Mouse (Mus musculus) megakaryocyte, embryonic 14.5 days (primary cell): Measurements from ENCODE around the gene Zbtb3. TPM values are rescaled to one million over a fixed set of nuclear protein-coding genes. Genes with fewer than 3 reads are reported as not detected.
"Not testable (repeated sequence)": the region's sequence is repeated elsewhere in the genome, so short reads cannot be mapped to it uniquely, and the experiment has no call there.

Experiments
- H3K27me3 ChIP-seq: replicated peaks from 2 replicates; pipeline ENCODE3; 2012; ENCODE audit warnings: inconsistent platforms
- H3K36me3 ChIP-seq: replicated peaks from 2 replicates; pipeline ENCODE3; 2012; ENCODE audit warnings: low read length, inconsistent platforms, mixed read lengths
- H3K4me1 ChIP-seq: 2 replicates; pipeline ENCODE4 v1.6.1; 2012; ENCODE audit warnings: inconsistent platforms
- H3K4me3 ChIP-seq: replicated peaks from 2 replicates; pipeline ENCODE3; 2012; ENCODE audit warnings: moderate library complexity, mild to moderate bottlenecking, inconsistent platforms
- H3K9me3 ChIP-seq: 2 replicates; pipeline ENCODE4 v1.6.1; 2012; ENCODE audit warnings: inconsistent platforms
- FLI1 ChIP-seq: IDR thresholded peaks from 2 replicates; pipeline ENCODE4 v1.6.1; 2012; ENCODE audit warnings: low read length, inconsistent platforms, mixed read lengths
- GATA1 ChIP-seq: IDR thresholded peaks from 3 replicates; pipeline ENCODE4 v1.6.1; 2012; ENCODE audit warnings: mixed read lengths, low read length, inconsistent platforms, borderline replicate concordance
- polyA plus RNA-seq: library from polyadenylated mRNA; stranded (reverse); fragments of >175 nt; gene quantifications from 2 replicates; pipeline ENCODE4 v1.2.3, GENCODE M21; 2012; ENCODE audit warnings: low replicate concordance; ENCODE audit not compliant: insufficient read depth

The Zbtb3 gene
- polyA plus RNA-seq, 1 experiment, result 1.3 TPM

DNA sequence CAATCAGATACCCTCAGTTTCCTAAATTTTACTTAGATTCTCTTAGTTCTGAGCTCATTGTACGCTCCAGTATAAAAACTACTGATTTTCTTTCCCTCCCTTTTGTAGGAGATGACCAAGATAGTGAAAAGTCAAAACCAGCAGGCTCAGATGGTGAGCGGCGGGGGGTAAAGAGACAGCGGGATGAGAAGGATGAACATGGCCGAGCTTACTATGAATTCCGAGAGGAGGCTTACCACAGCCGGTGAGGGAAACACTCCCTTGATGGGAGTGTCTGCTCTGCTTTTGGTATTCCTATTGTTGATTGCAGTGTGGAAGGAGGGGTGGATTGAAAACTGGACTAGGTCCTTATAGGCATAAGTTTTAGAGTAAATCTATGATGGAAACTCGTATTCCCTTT, 20.3 kb downstream of the Zbtb3 start:
- no peak for TF ChIP-seq FLI1
- TF ChIP-seq GATA1, result no peak
- peaks cover 57% of the 10 kb centered on the region for H3K36me3 ChIP-seq
- H3K4me3 ChIP-seq, result peak overlapping the region; percentile 65
- H3K9me3 ChIP-seq, result no peaks in the 10 kb centered on the region
- H3K4me1 ChIP-seq, result peaks cover 24% of the 10 kb centered on the region
- H3K27me3 ChIP-seq, result no peaks in the 10 kb centered on the region

DNA sequence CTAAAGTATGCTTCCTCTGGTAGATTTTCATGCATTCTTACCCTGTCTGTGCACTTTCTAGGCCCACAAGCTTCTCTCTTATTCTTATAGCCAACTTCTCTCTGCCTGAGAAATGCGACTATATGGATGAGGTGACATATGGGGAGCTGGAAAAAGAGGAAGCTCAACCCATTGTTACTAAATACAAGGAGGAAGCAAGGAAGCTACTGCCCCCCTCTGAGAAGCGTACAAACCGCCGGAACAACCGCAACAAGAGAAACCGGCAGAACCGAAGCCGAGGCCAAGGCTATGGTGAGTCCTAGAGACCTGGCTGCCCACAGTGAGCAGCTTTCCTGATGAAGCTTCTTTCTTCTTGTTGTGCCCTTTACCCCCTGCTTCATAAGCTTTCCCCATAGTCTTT, 27.3 kb downstream of the Zbtb3 start, which contains the start of gene AC129217.1:
Gene AC129217.1 (plus strand): TSS at position 114 of the 400 bp plus-strand sequence.
- Histone ChIP-seq H3K27me3 (no peaks in the 10 kb centered on the region), H3K4me1 (peaks cover 20% of the 10 kb centered on the region), H3K9me3 (no peaks in the 10 kb centered on the region), H3K36me3 (peaks cover 99% of the 10 kb centered on the region), H3K4me3 (no peak within 1 kb of the TSS)
- TF ChIP-seq FLI1 (no peak), GATA1 (no peak)

DNA sequence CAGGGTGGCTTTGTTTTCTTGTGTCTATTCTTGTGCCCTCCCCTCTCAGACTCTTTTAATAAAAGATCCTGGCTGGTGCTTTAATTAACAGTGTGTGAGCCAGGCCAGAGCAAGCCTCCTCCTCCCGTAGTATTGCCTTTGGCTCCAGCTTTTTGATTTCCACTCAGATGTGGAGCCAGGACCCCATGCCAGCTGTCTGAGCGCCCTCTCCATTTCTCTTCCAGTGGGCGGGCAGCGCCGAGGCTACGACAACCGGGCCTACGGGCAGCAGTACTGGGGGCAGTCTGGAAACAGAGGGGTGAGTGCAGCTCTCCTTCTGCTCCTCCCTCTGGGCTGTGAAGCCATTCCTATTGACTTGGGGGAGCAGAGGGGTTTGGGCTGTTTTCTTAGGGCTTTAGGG, 28.3 kb downstream of the Zbtb3 start:
- TF ChIP-seq GATA1 (no peak), FLI1 (no peak)

DNA sequence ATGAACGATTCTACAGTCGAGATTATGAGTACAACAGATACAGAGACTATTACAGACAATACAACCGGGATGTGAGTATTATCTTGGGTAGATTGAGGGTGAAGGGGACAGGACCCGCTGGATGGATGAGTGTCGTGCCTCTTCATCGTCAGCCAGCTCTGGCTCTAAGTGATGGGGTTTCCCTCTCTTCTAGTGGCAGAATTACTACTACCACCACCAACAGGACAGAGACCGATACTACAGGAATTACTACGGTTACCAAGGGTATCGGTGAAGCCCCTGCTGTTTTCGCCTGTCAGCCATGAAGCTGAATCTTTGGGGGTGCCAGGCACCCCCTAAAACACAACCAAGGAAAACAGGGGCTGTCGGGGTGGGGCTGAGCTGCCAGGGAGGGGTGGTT, 28.9 kb downstream of the Zbtb3 start:
- Histone ChIP-seq H3K27me3 (no peaks in the 10 kb centered on the region), H3K4me3 (no peak overlapping the region), H3K9me3 (no peaks in the 10 kb centered on the region), H3K4me1 (peaks cover 20% of the 10 kb centered on the region), H3K36me3 (peaks cover 99% of the 10 kb centered on the region)
- TF ChIP-seq FLI1, result no peak
- no peak for TF ChIP-seq GATA1

More for the DNA sequence above, 28.3 kb downstream of the Zbtb3 start:
- Histone ChIP-seq H3K4me3 (no peak overlapping the region), H3K4me1 (peaks cover 20% of the 10 kb centered on the region), H3K9me3 (no peaks in the 10 kb centered on the region), H3K36me3 (peaks cover 99% of the 10 kb centered on the region), H3K27me3 (no peaks in the 10 kb centered on the region)

DNA sequence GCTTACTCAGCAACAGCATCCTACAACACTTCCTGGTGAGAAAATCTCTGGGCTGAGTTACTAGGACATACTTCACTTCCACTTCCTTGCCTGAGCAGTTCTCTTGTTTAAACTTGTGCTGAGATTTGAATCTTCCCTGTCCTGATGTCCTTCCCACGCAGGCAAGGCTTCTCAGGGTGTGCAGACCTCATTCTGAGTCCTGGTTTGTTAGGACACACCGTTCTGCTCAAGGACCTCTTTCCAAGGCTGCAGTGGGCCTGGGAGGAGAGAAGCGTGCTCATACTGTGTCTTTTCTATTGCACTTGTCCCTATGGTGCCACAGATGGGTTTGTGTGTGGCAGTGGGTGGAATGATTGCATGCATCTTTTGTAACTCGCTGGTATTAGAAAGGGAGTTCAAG, 30.6 kb downstream of the Zbtb3 start:
- peak overlapping the region; percentile 28 for H3K4me3 ChIP-seq
- no peak for TF ChIP-seq GATA1
- TF ChIP-seq FLI1, result no peak
- no peaks in the 10 kb centered on the region for H3K27me3 ChIP-seq
- H3K36me3 ChIP-seq, result peaks cover 83% of the 10 kb centered on the region
- no peaks in the 10 kb centered on the region for H3K9me3 ChIP-seq
- peaks cover 28% of the 10 kb centered on the region for H3K4me1 ChIP-seq

DNA sequence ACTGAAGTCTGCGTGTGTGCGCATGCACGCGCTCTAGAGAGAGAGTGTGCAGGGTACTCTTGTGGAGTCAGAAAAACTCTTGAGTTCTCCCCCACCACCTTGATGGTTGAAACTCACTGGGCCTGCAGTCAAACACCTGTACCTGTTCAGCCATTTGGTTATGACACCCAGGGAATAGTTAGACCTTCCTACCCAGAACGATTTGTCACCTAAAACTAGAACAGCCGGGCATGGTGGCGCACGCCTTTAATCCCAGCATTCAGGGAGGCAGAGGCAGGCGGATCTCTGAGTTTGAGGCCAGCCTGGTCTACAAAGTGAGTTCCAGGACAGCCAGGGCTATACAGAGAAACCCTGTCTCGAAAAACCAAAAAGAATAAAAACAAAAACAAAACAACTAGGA, 34.0 kb downstream of the Zbtb3 start:
- not testable (repeated sequence) for H3K4me3 ChIP-seq, H3K27me3 ChIP-seq, H3K9me3 ChIP-seq
- peaks cover 48% of the 10 kb centered on the region for H3K4me1 ChIP-seq
- H3K36me3 ChIP-seq, result peaks cover 61% of the 10 kb centered on the region

DNA sequence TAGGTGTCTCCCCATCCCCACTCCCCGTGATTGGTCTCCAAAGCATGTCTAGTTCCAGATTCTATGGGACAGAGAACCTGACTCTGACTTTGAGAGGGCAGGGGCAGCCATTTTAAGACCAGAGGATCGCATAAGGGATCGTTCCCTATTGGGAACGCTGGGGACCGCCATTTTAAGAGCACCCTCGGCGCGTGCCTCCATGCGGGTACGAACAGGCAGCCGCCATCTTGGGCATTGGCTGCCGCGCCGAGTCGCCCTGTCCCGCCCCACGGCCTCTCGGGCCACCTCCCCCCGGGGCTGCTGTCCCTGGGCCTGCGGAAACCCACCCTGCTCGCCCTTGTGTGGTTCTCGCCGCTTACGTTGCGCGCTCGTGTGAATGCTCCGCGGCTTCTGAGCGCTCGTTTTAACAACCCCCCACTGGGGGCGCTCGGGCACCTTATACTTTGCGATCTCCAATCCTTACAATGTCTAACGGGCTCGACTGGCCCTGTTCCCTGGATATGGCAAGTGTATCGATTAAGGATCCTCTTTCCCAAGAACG, 35.0 kb downstream of the Zbtb3 start, which contains the start of gene Bscl2:
Gene Bscl2 (plus strand): TSS at position 217 of the 541 bp plus-strand sequence.
- no peak for TF ChIP-seq GATA1
- no peak for TF ChIP-seq FLI1
- H3K4me3 ChIP-seq, result peak within 1 kb of the TSS; percentile 93
- H3K9me3 ChIP-seq, result no peaks in the 10 kb centered on the region
- H3K36me3 ChIP-seq, result peaks cover 60% of the 10 kb centered on the region
- no peaks in the 10 kb centered on the region for H3K27me3 ChIP-seq
- peaks cover 58% of the 10 kb centered on the region for H3K4me1 ChIP-seq

DNA sequence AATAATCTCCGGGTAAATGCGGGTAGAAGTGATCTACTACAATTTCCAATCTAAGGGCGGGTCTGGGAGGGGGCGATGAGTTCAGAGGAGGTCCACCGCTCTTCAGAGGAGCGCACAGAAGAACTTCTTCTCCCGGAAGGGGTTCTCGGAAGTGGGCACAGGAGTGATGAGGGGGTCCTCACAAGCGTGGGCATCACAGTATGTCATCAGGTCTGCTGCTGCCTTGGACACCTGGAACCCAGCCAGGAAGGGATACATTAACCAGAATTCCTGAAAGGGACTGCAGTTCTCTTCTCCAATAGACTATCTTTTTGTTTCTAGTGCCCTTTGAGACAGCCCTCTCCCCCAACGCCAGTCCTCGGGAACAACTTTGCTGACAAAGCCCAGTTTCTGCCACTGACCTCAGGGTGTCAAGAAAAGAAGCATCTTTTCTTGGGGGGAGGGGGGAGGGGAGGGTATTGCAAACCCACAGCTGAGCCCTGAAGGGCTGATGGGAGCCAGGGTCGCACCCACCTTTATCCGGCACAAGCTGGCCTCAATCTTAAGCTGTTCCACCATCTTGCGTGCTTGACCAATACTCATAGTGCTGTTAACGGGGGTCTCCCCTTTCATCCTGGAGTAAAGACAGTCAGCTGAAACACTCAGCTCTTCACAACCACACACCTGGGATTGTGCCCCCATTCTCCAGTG, 35.8 kb downstream of the Zbtb3 start:
- Histone ChIP-seq H3K36me3 (peaks cover 59% of the 10 kb centered on the region), H3K9me3 (no peaks in the 10 kb centered on the region), H3K4me1 (peaks cover 58% of the 10 kb centered on the region), H3K4me3 (peak overlapping the region; percentile 93), H3K27me3 (no peaks in the 10 kb centered on the region)
- TF ChIP-seq GATA1 (no peak), FLI1 (no peak)

DNA sequence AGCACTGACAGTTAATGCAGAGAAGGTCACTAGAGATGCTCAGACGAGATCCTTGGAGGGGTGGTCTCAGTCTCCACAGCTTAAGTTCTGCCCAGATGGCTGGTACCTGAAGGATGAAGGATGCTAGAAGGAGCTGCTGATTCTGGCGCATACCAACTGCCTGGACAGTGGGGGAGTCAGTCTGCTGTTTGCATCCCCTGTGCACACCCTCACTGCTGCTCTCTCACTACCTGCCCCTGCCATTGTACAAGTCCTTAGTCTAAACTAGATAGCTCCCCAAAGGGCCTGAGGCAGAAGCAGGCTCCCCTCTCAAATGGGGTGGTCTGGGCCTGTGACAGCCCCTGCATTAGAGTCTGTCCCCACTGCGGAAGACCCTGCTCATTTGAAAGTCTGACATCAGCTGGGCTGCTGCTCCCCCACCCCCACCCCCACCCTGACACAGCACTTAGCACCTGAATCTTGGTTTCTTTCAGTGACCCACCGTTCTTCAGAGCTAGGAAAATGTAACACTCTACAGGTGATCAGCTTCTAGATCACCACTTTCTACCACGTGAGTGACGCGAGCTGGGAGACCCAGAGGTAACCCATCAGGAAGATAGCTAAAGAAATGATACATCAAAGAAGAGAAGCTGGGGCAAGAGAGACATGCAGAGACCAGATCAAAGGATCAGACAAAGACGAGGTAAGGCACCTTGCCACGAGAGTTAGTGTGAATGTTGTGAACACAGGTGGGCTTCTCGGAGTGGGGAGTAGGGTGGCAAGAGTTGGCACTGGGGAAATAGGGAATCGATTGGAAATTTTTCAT, 37.0 kb downstream of the Zbtb3 start, which contains the start of gene Gng3:
Gene Gng3 (minus strand): TSS at position 92 of the 805 bp plus-strand sequence.
- Histone ChIP-seq H3K4me1 (peaks cover 59% of the 10 kb centered on the region), H3K36me3 (peaks cover 56% of the 10 kb centered on the region), H3K9me3 (no peaks in the 10 kb centered on the region), H3K27me3 (no peaks in the 10 kb centered on the region), H3K4me3 (peak within 1 kb of the TSS; percentile 94)
- TF ChIP-seq GATA1, result no peak
- no peak for TF ChIP-seq FLI1
